Mouse (Mus musculus) intestine, embryonic 14.5 days (tissue): ENCODE measurements at regions not wholly inside any gene's neighbourhood (a gene's known extent, or its start where the extent isn't known, plus 50 kb on each side); places are given as distances from the start of the nearest gene placed in this dataset.

Experiments
- ATAC-seq: fragments of 200-750 bp; cut with Nextera tagmentation; replicated peaks from 2 replicates; pipeline ENCODE4 v1.8.0; 2017; ENCODE audit warnings: low read depth, moderate number of reproducible peaks, moderate TSS enrichment, moderate library complexity; ENCODE audit not compliant: low FRiP score, low TSS enrichment
- DNase-seq: peaks from one replicate; pipeline ENCODE4 v3.0.0-alpha.2; 2018; ENCODE audit warnings: low spot score
- H3K27ac ChIP-seq: fragments of 300-500 bp; sonication (generic); 2 replicates; pipeline ENCODE4 v1.5.1; 2014; ENCODE audit warnings: low read depth, mild to moderate bottlenecking, control low read depth
- H3K27me3 ChIP-seq: fragments of 300-500 bp; sonication (generic); replicated peaks from 2 replicates; pipeline ENCODE4 v1.6.1; 2014; ENCODE audit warnings: low read length, control low read depth; ENCODE audit not compliant: control insufficient read depth, insufficient read depth
- H3K36me3 ChIP-seq: fragments of 300-500 bp; sonication (generic); 2 replicates; pipeline ENCODE4 v1.6.1; 2014; ENCODE audit warnings: low read length, control low read depth; ENCODE audit not compliant: control insufficient read depth, insufficient read depth
- H3K4me1 ChIP-seq: fragments of 300-500 bp; sonication (generic); replicated peaks from 2 replicates; pipeline ENCODE4 v1.6.1; 2014; ENCODE audit warnings: low read length, control low read depth, mixed read lengths; ENCODE audit not compliant: control insufficient read depth, insufficient read depth
- H3K4me2 ChIP-seq: fragments of 300-500 bp; sonication (generic); 2 replicates; pipeline ENCODE4 v1.6.1; 2014; ENCODE audit warnings: low read length
- H3K4me3 ChIP-seq: fragments of 300-500 bp; sonication (generic); 2 replicates; pipeline ENCODE4 v1.5.1; 2014; ENCODE audit warnings: low read depth, low read length, control low read depth, mixed read lengths
- H3K9ac ChIP-seq: fragments of 300-500 bp; sonication (generic); 2 replicates; pipeline ENCODE4 v1.6.1; 2014; ENCODE audit warnings: mild to moderate bottlenecking, low read length
- H3K9me3 ChIP-seq: fragments of 300-500 bp; sonication (generic); 2 replicates; pipeline ENCODE4 v1.6.1; 2016; ENCODE audit warnings: low read length, control low read depth; ENCODE audit not compliant: control insufficient read depth
- WGBS: fragments of 180-500 bp; shearing (Covaris S2); extraction: QIAGEN DNeasy Blood & Tissue Kit; methylation state at CpG from one replicate; pipeline ENCODE4 v1.1.7; 2014; 5-methylcytosine and 5-hydroxymethylcytosine counted together

DNA sequence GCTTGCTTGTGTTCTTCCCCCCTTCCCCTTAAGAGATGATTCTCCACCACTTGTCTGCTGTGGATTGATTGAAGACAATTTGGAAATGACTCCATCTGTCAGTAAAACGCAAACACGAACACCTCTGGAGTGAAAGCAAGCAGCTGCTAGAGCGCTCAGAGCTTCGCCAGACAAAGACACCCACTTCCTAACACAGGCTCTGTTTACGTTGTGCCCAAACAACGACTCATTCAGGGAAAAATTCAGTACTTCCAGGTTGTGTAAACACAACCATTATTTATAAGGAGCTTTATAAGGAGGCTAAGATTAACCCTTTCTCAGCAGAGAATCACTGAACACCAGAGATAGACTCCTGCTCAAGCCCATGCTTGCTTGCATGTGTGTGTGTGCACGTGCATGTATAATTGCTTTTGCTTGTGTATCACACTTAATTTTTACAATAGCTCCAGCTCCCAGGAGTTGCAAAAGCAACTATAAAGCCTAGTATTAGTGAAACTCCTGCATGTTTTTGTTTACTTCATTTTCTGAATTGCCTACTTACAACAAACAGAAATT, 209.5 kb downstream of the Btg1 start:
- peaks cover 19% of the 10 kb centered on the region for H3K4me1 ChIP-seq
- H3K9me3 ChIP-seq = no peaks in the 10 kb centered on the region
- no peak overlapping the region for H3K9ac ChIP-seq
- DNase-seq (no peak), ATAC-seq (no peak)
- H3K27me3 ChIP-seq = no peaks in the 10 kb centered on the region
- no peak overlapping the region for H3K4me3 ChIP-seq
- WGBS = 10% methylated on average over 7 of the region's 7 CpGs
- peak overlapping the region; percentile 32; the same call in 1 of the 2 replicates for H3K4me2 ChIP-seq
- no peaks in the 10 kb centered on the region for H3K36me3 ChIP-seq
- no peak overlapping the region for H3K27ac ChIP-seq

DNA sequence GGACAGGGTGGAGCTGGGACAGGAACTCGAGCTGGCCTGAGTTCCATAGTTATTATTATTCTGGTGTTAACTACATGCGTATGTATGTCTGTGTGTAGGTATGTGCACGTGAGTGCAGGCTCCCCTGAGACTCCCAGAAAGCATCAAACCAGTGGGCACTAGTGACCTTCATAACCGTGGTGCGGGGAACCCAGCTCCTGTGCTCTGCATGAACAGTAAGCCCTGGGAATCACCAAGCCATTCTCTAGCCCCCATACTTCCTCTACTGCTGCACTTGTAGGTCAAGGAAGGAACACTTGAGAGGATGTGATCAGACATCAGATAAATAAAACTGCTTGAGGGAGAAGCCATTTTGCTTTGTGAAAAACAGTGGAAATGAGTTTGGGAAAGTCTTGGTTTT, 211.2 kb downstream of the Btg1 start:
- no peaks in the 10 kb centered on the region for H3K36me3 ChIP-seq
- peaks cover 12% of the 10 kb centered on the region; the same call in 1 of the 2 replicates for H3K4me1 ChIP-seq
- WGBS = 88% methylated on average over 5 of the region's 5 CpGs
- H3K9ac ChIP-seq = no peak overlapping the region
- no peaks in the 10 kb centered on the region for H3K27me3 ChIP-seq
- no peak for ATAC-seq
- H3K4me2 ChIP-seq = no peak overlapping the region
- no peaks in the 10 kb centered on the region for H3K9me3 ChIP-seq
- no peak overlapping the region for H3K27ac ChIP-seq
- H3K4me3 ChIP-seq = no peak overlapping the region
- no peak for DNase-seq

DNA sequence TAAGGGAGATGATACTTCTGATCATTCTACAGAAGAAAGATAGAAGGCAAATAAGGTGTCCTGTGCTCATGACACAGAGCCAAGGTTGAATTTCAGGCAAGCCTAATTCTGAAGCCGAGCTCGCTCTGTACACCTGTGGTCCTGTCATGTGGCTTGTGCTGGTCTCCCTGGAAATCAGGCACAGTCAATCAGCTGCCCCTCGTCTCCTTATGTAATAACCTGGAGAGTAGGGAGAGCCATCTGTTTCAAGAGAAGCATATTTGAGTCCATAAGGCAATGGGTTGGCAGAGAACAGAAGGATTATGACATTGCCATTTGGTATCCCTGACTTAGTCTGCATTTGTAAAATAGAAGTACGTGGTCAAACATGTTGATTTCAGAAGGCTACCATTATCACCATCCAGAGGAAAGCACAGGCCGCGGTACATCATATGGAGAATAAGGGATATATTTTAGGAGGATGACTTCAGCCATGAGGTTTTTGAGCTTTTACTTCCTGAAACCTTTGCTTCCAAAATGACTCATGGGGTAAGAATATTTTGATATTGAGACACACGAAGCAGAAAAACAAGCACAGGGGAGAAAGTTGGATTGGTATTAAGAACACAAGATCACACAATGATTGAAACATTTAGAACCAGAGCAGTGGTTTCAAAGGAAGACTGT, 211.9 kb downstream of the Btg1 start:
- Histone ChIP-seq H3K9ac (no peak overlapping the region), H3K36me3 (no peaks in the 10 kb centered on the region), H3K4me3 (no peak overlapping the region), H3K4me2 (no peak overlapping the region), H3K9me3 (no peaks in the 10 kb centered on the region), H3K4me1 (peaks cover 12% of the 10 kb centered on the region; the same call in 1 of the 2 replicates), H3K27me3 (no peaks in the 10 kb centered on the region), H3K27ac (no peak overlapping the region)
- ATAC-seq (no peak), DNase-seq (no peak)
- WGBS = 90% methylated on average over 7 of the region's 7 CpGs

DNA sequence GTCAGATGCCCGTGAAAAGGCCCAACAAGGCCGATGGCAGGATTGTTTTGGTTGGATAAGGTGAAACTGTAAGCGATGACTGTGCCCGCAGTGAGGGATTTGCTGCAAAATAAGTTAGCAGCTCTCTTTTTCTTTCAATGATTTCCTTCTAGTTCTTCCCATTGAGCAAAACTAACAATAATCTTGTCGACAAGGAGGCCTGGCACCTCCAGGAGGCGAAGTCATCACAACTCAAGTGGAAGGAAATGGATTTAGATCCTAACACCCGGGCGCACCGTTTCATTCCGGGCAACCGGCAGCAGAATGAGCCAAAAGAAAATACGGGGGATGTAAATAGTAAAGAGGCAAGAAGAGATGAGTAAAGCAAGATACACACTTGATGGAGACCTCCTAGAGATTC, 214.3 kb downstream of the Btg1 start:
- Histone ChIP-seq H3K27ac (no peak overlapping the region), H3K4me2 (no peak overlapping the region), H3K36me3 (no peaks in the 10 kb centered on the region), H3K9ac (no peak overlapping the region), H3K9me3 (no peaks in the 10 kb centered on the region), H3K4me3 (no peak overlapping the region), H3K4me1 (peaks cover 6% of the 10 kb centered on the region; the same call in 1 of the 2 replicates), H3K27me3 (no peaks in the 10 kb centered on the region)
- DNase-seq (no peak), ATAC-seq (no peak)
- WGBS = 86% methylated on average over 12 of the region's 12 CpGs

DNA sequence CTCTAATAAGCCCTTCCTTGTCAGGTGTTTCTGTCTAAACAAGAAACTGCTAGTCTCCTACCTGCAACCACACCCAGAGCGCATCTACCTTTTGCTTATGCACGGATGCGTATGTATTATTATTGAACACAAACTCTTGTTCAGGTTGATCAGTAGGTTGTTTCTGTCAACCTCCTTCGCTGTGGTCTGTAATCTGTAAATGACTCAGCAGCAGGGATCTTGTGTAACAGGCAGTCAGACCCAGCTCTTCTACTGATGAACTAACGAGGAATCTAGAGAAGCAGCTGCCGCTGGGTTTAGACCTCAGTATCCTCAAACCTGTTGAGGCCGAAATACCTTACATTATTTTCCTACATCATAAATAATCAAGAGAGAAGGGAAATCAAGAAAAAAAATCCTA, 220.4 kb downstream of the Btg1 start:
- WGBS = 90% methylated on average over 7 of the region's 7 CpGs
- ATAC-seq (no peak), DNase-seq (no peak)
- no peak overlapping the region for H3K4me3 ChIP-seq
- H3K4me1 ChIP-seq = no peaks in the 10 kb centered on the region
- no peaks in the 10 kb centered on the region for H3K27me3 ChIP-seq
- no peaks in the 10 kb centered on the region for H3K9me3 ChIP-seq
- H3K36me3 ChIP-seq = no peaks in the 10 kb centered on the region
- no peak overlapping the region for H3K4me2 ChIP-seq
- H3K9ac ChIP-seq = no peak overlapping the region
- H3K27ac ChIP-seq = no peak overlapping the region

DNA sequence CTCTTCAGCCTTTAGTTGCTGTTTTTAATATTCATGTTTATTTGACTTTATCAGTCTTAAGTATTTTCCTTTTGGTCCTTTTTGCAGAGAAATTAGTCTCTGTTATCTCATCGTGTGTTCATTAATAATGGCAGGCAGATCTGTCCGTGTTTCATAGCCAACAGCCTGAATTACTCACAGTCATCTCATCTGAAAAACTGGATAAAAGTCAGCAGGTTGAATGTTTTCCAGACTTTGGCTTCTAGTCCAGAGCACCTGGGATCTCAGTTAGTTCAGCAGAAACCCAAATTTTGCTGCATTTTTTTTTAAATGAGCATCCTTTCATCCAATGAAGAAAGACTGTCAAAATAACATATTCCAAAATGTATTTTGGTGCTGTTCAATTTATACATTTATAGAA, 224.3 kb downstream of the Btg1 start:
- no peaks in the 10 kb centered on the region for H3K27me3 ChIP-seq
- H3K4me3 ChIP-seq = no peak overlapping the region
- no peak overlapping the region for H3K9ac ChIP-seq
- ATAC-seq (no peak), DNase-seq (no peak)
- H3K4me1 ChIP-seq = no peaks in the 10 kb centered on the region
- H3K27ac ChIP-seq = no peak overlapping the region
- 71% methylated on average over 2 of the region's 2 CpGs for WGBS
- no peaks in the 10 kb centered on the region for H3K36me3 ChIP-seq
- H3K4me2 ChIP-seq = no peak overlapping the region
- no peaks in the 10 kb centered on the region for H3K9me3 ChIP-seq

DNA sequence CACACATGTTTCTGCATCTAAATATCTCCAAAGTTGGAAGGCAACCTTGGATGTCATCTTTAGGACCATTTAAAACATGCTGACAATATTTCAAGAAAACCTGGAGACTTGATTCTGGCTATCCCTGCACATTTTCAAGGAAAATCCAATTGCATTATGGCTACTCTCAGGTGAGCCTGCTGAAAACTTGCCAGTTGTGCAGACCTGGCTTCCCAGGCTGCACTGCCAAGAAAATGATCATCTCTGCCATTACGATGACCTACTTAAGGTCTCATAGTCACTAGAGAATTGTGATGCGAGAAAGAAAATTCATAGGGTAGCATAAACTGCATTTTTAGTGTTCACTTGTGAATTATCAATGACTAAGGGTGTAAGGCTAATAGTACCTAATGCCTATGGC, 225.2 kb downstream of the Btg1 start:
- no peak overlapping the region for H3K27ac ChIP-seq
- no peak overlapping the region for H3K4me2 ChIP-seq
- H3K9me3 ChIP-seq = no peaks in the 10 kb centered on the region
- H3K27me3 ChIP-seq = no peaks in the 10 kb centered on the region
- H3K36me3 ChIP-seq = no peaks in the 10 kb centered on the region
- no peak overlapping the region for H3K9ac ChIP-seq
- ATAC-seq (no peak), DNase-seq (no peak)
- 87% methylated on average over 2 of the region's 2 CpGs for WGBS
- no peaks in the 10 kb centered on the region for H3K4me1 ChIP-seq
- no peak overlapping the region for H3K4me3 ChIP-seq

DNA sequence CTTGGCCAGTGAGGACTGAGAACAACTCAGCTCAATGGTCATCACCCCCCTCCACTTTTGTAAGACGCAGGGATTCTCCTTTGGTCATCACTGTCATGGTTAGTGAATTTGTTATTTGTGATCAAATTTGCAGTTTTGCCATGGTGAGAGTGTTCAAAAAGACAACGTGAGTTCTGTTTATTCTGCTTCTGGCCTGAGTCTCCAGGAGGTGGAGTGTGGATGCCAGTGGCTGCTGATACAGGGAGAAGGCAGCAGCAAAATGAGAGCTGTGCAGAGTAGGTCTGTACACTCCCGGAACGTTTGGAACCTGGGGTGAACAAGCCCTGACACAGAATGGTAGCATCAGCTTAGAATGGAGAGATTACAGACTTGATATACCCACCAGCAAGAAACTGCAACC, 229.1 kb downstream of the Btg1 start:
- Histone ChIP-seq H3K4me3 (no peak overlapping the region), H3K4me2 (no peak overlapping the region), H3K36me3 (no peaks in the 10 kb centered on the region), H3K27me3 (no peaks in the 10 kb centered on the region), H3K27ac (no peak overlapping the region), H3K4me1 (no peaks in the 10 kb centered on the region), H3K9ac (no peak overlapping the region), H3K9me3 (no peaks in the 10 kb centered on the region)
- ATAC-seq (no peak), DNase-seq (no peak)
- WGBS = 61% methylated on average over 4 of the region's 4 CpGs

DNA sequence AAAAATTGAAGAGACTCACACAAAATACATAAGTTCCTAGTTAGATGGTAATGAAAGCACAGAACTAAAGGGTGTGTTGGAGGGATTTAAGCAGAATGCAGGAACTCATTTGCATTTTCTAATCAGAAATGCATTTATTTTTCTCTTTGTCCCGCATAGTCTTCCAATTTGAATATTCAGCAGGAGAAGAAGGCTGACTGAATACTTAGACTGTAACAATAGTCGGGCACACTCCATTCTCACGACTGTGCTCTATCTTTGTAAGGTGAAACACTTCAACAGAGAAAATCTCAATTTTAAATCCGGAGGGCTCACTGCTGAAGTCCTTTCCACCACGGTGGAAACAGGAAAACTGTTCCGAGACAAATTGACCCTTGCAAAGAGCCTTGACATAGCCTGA, 230.2 kb downstream of the Btg1 start:
- no peaks in the 10 kb centered on the region for H3K36me3 ChIP-seq
- ATAC-seq = no peak
- no peaks in the 10 kb centered on the region for H3K27me3 ChIP-seq
- 74% methylated on average over 6 of the region's 6 CpGs for WGBS
- no peak for DNase-seq
- H3K4me1 ChIP-seq = no peaks in the 10 kb centered on the region
- no peak overlapping the region for H3K9ac ChIP-seq
- H3K4me3 ChIP-seq = no peak overlapping the region
- no peak overlapping the region for H3K4me2 ChIP-seq
- no peak overlapping the region for H3K27ac ChIP-seq
- no peaks in the 10 kb centered on the region for H3K9me3 ChIP-seq
